In genomic region chr19:32131707-32132488, GRCm38 (mm10) we compare ENCODE assay signal across 8 mouse cellular contexts. TPM values are rescaled to one million over a fixed set of nuclear protein-coding genes. Genes with fewer than 3 reads are reported as not detected.
DNase-seq lines count a peak whose midpoint lies in the region; ATAC-seq and TF ChIP-seq lines count a peak whose summit lies in the region.
"Not testable (repeated sequence)": the region's sequence is repeated elsewhere in the genome, so short reads cannot be mapped to it uniquely, and the experiment has no call there.

No protein-coding gene starts in this region.

- TF ChIP-seq EP300 in CH12.LX (IDR thresholded peaks at IDR 0.05; ENCODE audit: low read length); stomach, postnatal 0 days (optimal IDR thresholded peaks at IDR 0.05): not testable (repeated sequence)

- WGBS in forebrain, embryonic 13.5 days = 91% methylated on average over 15 of the region's 17 CpGs
- 92% methylated on average over 13 of the region's 17 CpGs for WGBS in hindbrain, embryonic 11.5 days
- 89% methylated on average over 14 of the region's 17 CpGs for WGBS in hindbrain, postnatal 0 days
- 82% methylated on average over 15 of the region's 17 CpGs for WGBS in limb, embryonic 13.5 days
- 95% methylated on average over 13 of the region's 17 CpGs for WGBS in midbrain, embryonic 11.5 days
- 92% methylated on average over 12 of the region's 17 CpGs for WGBS in midbrain, postnatal 0 days
- 91% methylated on average over 13 of the region's 17 CpGs for WGBS in stomach, postnatal 0 days

- not testable (repeated sequence) for H3K4me3 ChIP-seq in CH12.LX (replicated peaks in 1 of 3; ENCODE audit: low read depth in 2 of 3, low read length in 2 of 3, poor library complexity in 1 of 3); forebrain, embryonic 13.5 days; hindbrain, embryonic 11.5 days (ENCODE audit: low read depth, low read length); hindbrain, postnatal 0 days (ENCODE audit: low read length); limb, embryonic 13.5 days; midbrain, embryonic 11.5 days (ENCODE audit: low read depth, low read length); midbrain, postnatal 0 days (ENCODE audit: low read depth, low read length); stomach, postnatal 0 days (ENCODE audit: low read depth, low read length)

- not testable (repeated sequence) for H3K27ac ChIP-seq in CH12.LX (ENCODE audit: insufficient read depth, low read depth); forebrain, embryonic 13.5 days; hindbrain, embryonic 11.5 days (ENCODE audit: low read depth, low read length); hindbrain, postnatal 0 days; limb, embryonic 13.5 days; midbrain, embryonic 11.5 days (ENCODE audit: low read depth, low read length); midbrain, postnatal 0 days (ENCODE audit: low read depth, low read length); stomach, postnatal 0 days (replicated peaks)

- TF ChIP-seq RAD21 in CH12.LX (IDR thresholded peaks at IDR 0.05; ENCODE audit: low read depth, low read length) = not testable (repeated sequence)

- not testable (repeated sequence) for TF ChIP-seq CTCF in CH12.LX (conservative IDR thresholded peaks at IDR 0.05 in 1 of 2, IDR thresholded peaks at IDR 0.05 in 1 of 2; ENCODE audit: low read depth in 2 of 2, low read length in 2 of 2); hindbrain, postnatal 0 days (IDR thresholded peaks at IDR 0.05; ENCODE audit: low read depth); midbrain, postnatal 0 days (IDR thresholded peaks at IDR 0.05); stomach, postnatal 0 days (IDR thresholded peaks at IDR 0.05; ENCODE audit: low read depth)

- in situ Hi-C loops in CH12.LX (cut with MboI; ENCODE audit: low pct_ligation_motif_present, low pct_unique_long_range_greater_than_20kb, low sequenced_read_pairs) = not testable (repeated sequence)

- dilution Hi-C loops in CH12.LX (cut with MboI; ENCODE audit: extremely low pct_ligation_motif_present, extremely low pct_unique_long_range_greater_than_20kb, low sequenced_read_pairs) = not testable (repeated sequence)

- H3K27me3 ChIP-seq in CH12.LX (replicated peaks); forebrain, embryonic 13.5 days; hindbrain, embryonic 11.5 days (ENCODE audit: control insufficient read depth, insufficient read depth, low read length); hindbrain, postnatal 0 days (ENCODE audit: insufficient read depth, low read length); limb, embryonic 13.5 days; midbrain, embryonic 11.5 days (ENCODE audit: control insufficient read depth, insufficient read depth, low read length); midbrain, postnatal 0 days (ENCODE audit: insufficient read depth, low read length); stomach, postnatal 0 days (ENCODE audit: control insufficient read depth, insufficient read depth, low read length): not testable (repeated sequence)

- not testable (repeated sequence) for TF ChIP-seq POLR2A in CH12.LX (IDR thresholded peaks at IDR 0.05; ENCODE audit: low read depth, low read length)

- H3K9ac ChIP-seq in CH12.LX (ENCODE audit: insufficient read depth, low read depth); forebrain, embryonic 13.5 days; hindbrain, embryonic 11.5 days (ENCODE audit: low read depth, low read length); hindbrain, postnatal 0 days (replicated peaks; ENCODE audit: low read length); limb, embryonic 13.5 days; midbrain, embryonic 11.5 days (ENCODE audit: low read length); midbrain, postnatal 0 days (replicated peaks; ENCODE audit: low read length, poor library complexity, severe bottlenecking); stomach, postnatal 0 days (ENCODE audit: low read length): not testable (repeated sequence)

- not testable (repeated sequence) for H3K79me2 ChIP-seq in CH12.LX (replicated peaks; ENCODE audit: control insufficient read depth, extremely low read depth, insufficient read depth, poor library complexity, severe bottlenecking)

- DNase-seq in CH12.LX (ENCODE audit: extremely low read depth); hindbrain, embryonic 11.5 days (ENCODE audit: low spot score); hindbrain, postnatal 0 days (ENCODE audit: low spot score); midbrain, embryonic 11.5 days (ENCODE audit: low spot score, missing footprints); midbrain, postnatal 0 days (ENCODE audit: low spot score); stomach, postnatal 0 days (ENCODE audit: low spot score): not testable (repeated sequence)

- ATAC-seq in forebrain, embryonic 13.5 days = peak; percentile 55
- ATAC-seq in hindbrain, embryonic 11.5 days (ENCODE audit: low FRiP score) = peak; percentile 57
- peak; percentile 57; the same call in 1 of the 2 replicates for ATAC-seq in hindbrain, postnatal 0 days
- peak; percentile 57 for ATAC-seq in limb, embryonic 13.5 days (ENCODE audit: low FRiP score, low read depth)
- peak; percentile 52 for ATAC-seq in midbrain, embryonic 11.5 days (ENCODE audit: low FRiP score)
- ATAC-seq in midbrain, postnatal 0 days (ENCODE audit: low FRiP score) = peak; percentile 58
- peak; percentile 13; the same call in 1 of the 2 replicates for ATAC-seq in stomach, postnatal 0 days (ENCODE audit: low FRiP score, low TSS enrichment)

- H3K4me1 ChIP-seq in CH12.LX (ENCODE audit: control insufficient read depth in 1 of 2, insufficient read depth in 2 of 2); forebrain, embryonic 13.5 days; hindbrain, embryonic 11.5 days (replicated peaks; ENCODE audit: control insufficient read depth, insufficient read depth, low read length); hindbrain, postnatal 0 days (ENCODE audit: insufficient read depth, low read length); midbrain, embryonic 11.5 days (ENCODE audit: control insufficient read depth, insufficient read depth, low read length); midbrain, postnatal 0 days (ENCODE audit: insufficient read depth, low read length); stomach, postnatal 0 days (replicated peaks; ENCODE audit: control insufficient read depth, insufficient read depth): not testable (repeated sequence)
- peaks cover 11% of the 10 kb centered on the region for H3K4me1 ChIP-seq in limb, embryonic 13.5 days

- H3K36me3 ChIP-seq in CH12.LX (replicated peaks in 1 of 2; ENCODE audit: control insufficient read depth in 1 of 2, insufficient read depth in 1 of 2, low read length in 1 of 2); forebrain, embryonic 13.5 days (ENCODE audit: poor library complexity, severe bottlenecking); hindbrain, embryonic 11.5 days (ENCODE audit: control insufficient read depth, insufficient read depth, low read length); hindbrain, postnatal 0 days (ENCODE audit: insufficient read depth, low read length); limb, embryonic 13.5 days; midbrain, embryonic 11.5 days (ENCODE audit: control insufficient read depth, insufficient read depth, low read length); midbrain, postnatal 0 days (ENCODE audit: insufficient read depth, low read length); stomach, postnatal 0 days (ENCODE audit: control insufficient read depth, insufficient read depth, low read length): not testable (repeated sequence)

- not testable (repeated sequence) for H3K4me2 ChIP-seq in CH12.LX (ENCODE audit: insufficient read depth, low read depth, poor library complexity, severe bottlenecking); forebrain, embryonic 13.5 days; hindbrain, embryonic 11.5 days (replicated peaks; ENCODE audit: low read depth, low read length); hindbrain, postnatal 0 days (ENCODE audit: low read depth, low read length); limb, embryonic 13.5 days (replicated peaks); midbrain, embryonic 11.5 days; midbrain, postnatal 0 days (ENCODE audit: low read depth, low read length, poor library complexity, severe bottlenecking); stomach, postnatal 0 days (replicated peaks; ENCODE audit: low read depth)

- H3K9me3 ChIP-seq in CH12.LX (replicated peaks; ENCODE audit: low read length); forebrain, embryonic 13.5 days (replicated peaks); hindbrain, embryonic 11.5 days (ENCODE audit: control insufficient read depth, low read length); hindbrain, postnatal 0 days (ENCODE audit: low read length); limb, embryonic 13.5 days; midbrain, embryonic 11.5 days (ENCODE audit: control insufficient read depth, low read length); midbrain, postnatal 0 days (ENCODE audit: low read length); stomach, postnatal 0 days (ENCODE audit: control insufficient read depth, low read length): not testable (repeated sequence)

RNA-seq across cellular contexts. Expression of gene Asah2, which starts 23.9 kb away (rescaled TPM):
- total RNA-seq in CH12.LX (2012; rRNA removed) (0.17 and 0.38 TPM in 2 replicates), CH12.LX (2014; rRNA removed) (0.63 and 0.68 TPM in 2 replicates)
- 0.73 and 0.76 TPM in 2 replicates for polyA plus RNA-seq in CH12.LX (2012; ENCODE audit: insufficient read length, low read depth)
- 0.18 and 0.34 TPM in 2 replicates for polyA plus RNA-seq in forebrain, embryonic 13.5 days (2015; fragmentation: Nextera tagmentation; extraction: Ambion mirVana)
- 0.57 and 0.59 TPM in 2 replicates for polyA plus RNA-seq in hindbrain, embryonic 11.5 days (2014; fragmentation: Nextera tagmentation; extraction: Ambion mirVana)
- total RNA-seq in hindbrain, postnatal 0 days (2014; rRNA removed) = 3.9 and 15.8 TPM in 2 replicates
- 0.82 and 0.85 TPM in 2 replicates for polyA plus RNA-seq in hindbrain, postnatal 0 days (2015; fragmentation: Nextera tagmentation; extraction: Ambion mirVana)
- polyA plus RNA-seq in limb, embryonic 13.5 days (2015; fragmentation: Nextera tagmentation; extraction: Ambion mirVana) = 1.5 and 1.9 TPM in 2 replicates
- polyA plus RNA-seq in midbrain, embryonic 11.5 days (2014; fragmentation: Nextera tagmentation; extraction: Ambion mirVana) = 0.33 and 0.53 TPM in 2 replicates
- 3.4 and 3.9 TPM in 2 replicates for total RNA-seq in midbrain, postnatal 0 days (2014; rRNA removed)
- polyA plus RNA-seq in midbrain, postnatal 0 days (2015; fragmentation: Nextera tagmentation; extraction: Ambion mirVana) = 0.49 and 0.58 TPM in 2 replicates
- 4.4 and 5.5 TPM in 2 replicates for polyA plus RNA-seq in stomach, postnatal 0 days (2015; fragmentation: Nextera tagmentation; extraction: Ambion mirVana)
